Mouse (Mus musculus): ENCODE measurements around the gene Aldoc. TPM values are rescaled to one million over a fixed set of nuclear protein-coding genes. Genes with fewer than 3 reads are reported as not detected.
A peak's percentile ranks its signal among the peaks of the same experiment; 100 is the strongest.

Aldoc gene
- polyA plus RNA-seq, 1 experiment from 2014 or later, result 19.6 TPM

GRCm38 (mm10) chr11:78344328-78344889 is 21.6 kb downstream of the Aldoc start:
- peak overlapping the region; percentile 83 for H3K27ac ChIP-seq (ENCODE audit: low read length)
- H3K4me3 ChIP-seq (ENCODE audit: low read depth, low read length), result peak overlapping the region; percentile 91
- 29% methylated on average over 6 of the region's 6 CpGs for WGBS (ENCODE audit: insufficient replicate concordance)
- no peaks in the 10 kb centered on the region for H3K9me3 ChIP-seq (replicated peaks; ENCODE audit: control insufficient read depth, low read length)
- H3K27me3 ChIP-seq (ENCODE audit: control insufficient read depth, insufficient read depth, low read depth, low read length), result no peaks in the 10 kb centered on the region
- ATAC-seq (ENCODE audit: low read depth), result peak; percentile 78
- H3K4me2 ChIP-seq (ENCODE audit: low read depth, low read length), result peak overlapping the region; percentile 100
- H3K9ac ChIP-seq (ENCODE audit: low read depth, low read length), result peak overlapping the region; percentile 89
- peaks cover 5% of the 10 kb centered on the region; the same call in 1 of the 2 replicates for H3K36me3 ChIP-seq (ENCODE audit: control insufficient read depth, insufficient read depth)
- H3K4me1 ChIP-seq (ENCODE audit: control insufficient read depth, low read depth, low read length), result peaks cover 65% of the 10 kb centered on the region

GRCm38 (mm10) chr11:78344890-78345715 is 22.3 kb downstream of the Aldoc start:
- peak; percentile 55 for ATAC-seq (ENCODE audit: low read depth)
- Histone ChIP-seq H3K9me3 (replicated peaks; ENCODE audit: control insufficient read depth, low read length) (no peaks in the 10 kb centered on the region), H3K27ac (ENCODE audit: low read length) (peak overlapping the region; percentile 83), H3K9ac (ENCODE audit: low read depth, low read length) (peak overlapping the region; percentile 44), H3K36me3 (ENCODE audit: control insufficient read depth, insufficient read depth) (peaks cover 5% of the 10 kb centered on the region; the same call in 1 of the 2 replicates), H3K4me3 (ENCODE audit: low read depth, low read length) (peak overlapping the region; percentile 33), H3K4me2 (ENCODE audit: low read depth, low read length) (peak overlapping the region; percentile 100), H3K4me1 (ENCODE audit: control insufficient read depth, low read depth, low read length) (peaks cover 70% of the 10 kb centered on the region), H3K27me3 (ENCODE audit: control insufficient read depth, insufficient read depth, low read depth, low read length) (no peaks in the 10 kb centered on the region)
- 17% methylated on average over 8 of the region's 8 CpGs for WGBS (ENCODE audit: insufficient replicate concordance)

GRCm38 (mm10) chr11:78345801-78346200 is 23.0 kb downstream of the Aldoc start:
- H3K36me3 ChIP-seq (ENCODE audit: control insufficient read depth, insufficient read depth), result peaks cover 5% of the 10 kb centered on the region; the same call in 1 of the 2 replicates
- H3K9ac ChIP-seq (ENCODE audit: low read depth, low read length), result peak overlapping the region; percentile 44; the same call in 1 of the 2 replicates
- H3K27me3 ChIP-seq (ENCODE audit: control insufficient read depth, insufficient read depth, low read depth, low read length), result no peaks in the 10 kb centered on the region
- peak overlapping the region; percentile 83 for H3K27ac ChIP-seq (ENCODE audit: low read length)
- peak overlapping the region; percentile 100 for H3K4me2 ChIP-seq (ENCODE audit: low read depth, low read length)
- 19% methylated on average over 7 of the region's 7 CpGs for WGBS (ENCODE audit: insufficient replicate concordance)
- peaks cover 70% of the 10 kb centered on the region for H3K4me1 ChIP-seq (ENCODE audit: control insufficient read depth, low read depth, low read length)
- H3K9me3 ChIP-seq (replicated peaks; ENCODE audit: control insufficient read depth, low read length), result no peaks in the 10 kb centered on the region
- H3K4me3 ChIP-seq (ENCODE audit: low read depth, low read length), result peak overlapping the region; percentile 1; the same call in 1 of the 2 replicates
- ATAC-seq (ENCODE audit: low read depth), result no peak

- Histone ChIP-seq H3K4me2 (ENCODE audit: low read depth, low read length) (peak overlapping the region; percentile 100; the same call in 1 of the 2 replicates), H3K27me3 (ENCODE audit: control insufficient read depth, insufficient read depth, low read depth, low read length) (no peaks in the 10 kb centered on the region), H3K9me3 (replicated peaks; ENCODE audit: control insufficient read depth, low read length) (no peaks in the 10 kb centered on the region), H3K36me3 (ENCODE audit: control insufficient read depth, insufficient read depth) (peaks cover 5% of the 10 kb centered on the region; the same call in 1 of the 2 replicates), H3K9ac (ENCODE audit: low read depth, low read length) (peak overlapping the region; percentile 44), H3K4me3 (ENCODE audit: low read depth, low read length) (no peak overlapping the region), H3K27ac (ENCODE audit: low read length) (peak overlapping the region; percentile 83), H3K4me1 (ENCODE audit: control insufficient read depth, low read depth, low read length) (peaks cover 70% of the 10 kb centered on the region)
- no peak for ATAC-seq (ENCODE audit: low read depth)
- 65% methylated on average over 6 of the region's 6 CpGs for WGBS (ENCODE audit: insufficient replicate concordance)
These were observed 23.7 kb downstream of the Aldoc start for GRCm38 (mm10) chr11:78346326-78347069.

GRCm38 (mm10) chr11:78347070-78347754 is 24.4 kb downstream of the Aldoc start:
- Histone ChIP-seq H3K36me3 (ENCODE audit: control insufficient read depth, insufficient read depth) (peaks cover 5% of the 10 kb centered on the region; the same call in 1 of the 2 replicates), H3K27ac (ENCODE audit: low read length) (peak overlapping the region; percentile 54; the same call in 1 of the 2 replicates)

GRCm38 (mm10) chr11:78347908-78348307 is 25.1 kb downstream of the Aldoc start:
- Histone ChIP-seq H3K9me3 (replicated peaks; ENCODE audit: control insufficient read depth, low read length) (no peaks in the 10 kb centered on the region), H3K36me3 (ENCODE audit: control insufficient read depth, insufficient read depth) (peaks cover 5% of the 10 kb centered on the region; the same call in 1 of the 2 replicates), H3K4me1 (ENCODE audit: control insufficient read depth, low read depth, low read length) (peaks cover 67% of the 10 kb centered on the region), H3K4me3 (ENCODE audit: low read depth, low read length) (no peak overlapping the region), H3K9ac (ENCODE audit: low read depth, low read length) (no peak overlapping the region), H3K27ac (ENCODE audit: low read length) (peak overlapping the region; percentile 54; the same call in 1 of the 2 replicates), H3K4me2 (ENCODE audit: low read depth, low read length) (no peak overlapping the region), H3K27me3 (ENCODE audit: control insufficient read depth, insufficient read depth, low read depth, low read length) (no peaks in the 10 kb centered on the region)
- 72% methylated on average over 9 of the region's 9 CpGs for WGBS (ENCODE audit: insufficient replicate concordance)
- ATAC-seq (ENCODE audit: low read depth), result no peak

More at GRCm38 (mm10) chr11:78347070-78347754, 24.4 kb downstream of the Aldoc start:
- ATAC-seq (ENCODE audit: low read depth), result no peak
- H3K9me3 ChIP-seq (replicated peaks; ENCODE audit: control insufficient read depth, low read length), result no peaks in the 10 kb centered on the region
- no peak overlapping the region for H3K9ac ChIP-seq (ENCODE audit: low read depth, low read length)
- H3K27me3 ChIP-seq (ENCODE audit: control insufficient read depth, insufficient read depth, low read depth, low read length), result no peaks in the 10 kb centered on the region
- H3K4me3 ChIP-seq (ENCODE audit: low read depth, low read length), result no peak overlapping the region
- H3K4me2 ChIP-seq (ENCODE audit: low read depth, low read length), result no peak overlapping the region
- WGBS (ENCODE audit: insufficient replicate concordance), result 80% methylated on average over 10 of the region's 10 CpGs
- peaks cover 70% of the 10 kb centered on the region for H3K4me1 ChIP-seq (ENCODE audit: control insufficient read depth, low read depth, low read length)

GRCm38 (mm10) chr11:78348474-78348873 is 25.7 kb downstream of the Aldoc start:
- Histone ChIP-seq H3K27me3 (ENCODE audit: control insufficient read depth, insufficient read depth, low read depth, low read length) (no peaks in the 10 kb centered on the region), H3K27ac (ENCODE audit: low read length) (peak overlapping the region; percentile 35), H3K4me3 (ENCODE audit: low read depth, low read length) (no peak overlapping the region), H3K36me3 (ENCODE audit: control insufficient read depth, insufficient read depth) (peaks cover 5% of the 10 kb centered on the region; the same call in 1 of the 2 replicates), H3K4me2 (ENCODE audit: low read depth, low read length) (no peak overlapping the region), H3K9me3 (replicated peaks; ENCODE audit: control insufficient read depth, low read length) (no peaks in the 10 kb centered on the region), H3K4me1 (ENCODE audit: control insufficient read depth, low read depth, low read length) (peaks cover 63% of the 10 kb centered on the region), H3K9ac (ENCODE audit: low read depth, low read length) (0 out of 2 replicates have a peak overlapping the region, but pooled peaks have one; percentile 5)
- no peak for ATAC-seq (ENCODE audit: low read depth)
- 58% methylated on average over 7 of the region's 7 CpGs for WGBS (ENCODE audit: insufficient replicate concordance)

All from liver, embryonic 16.5 days (tissue).